Mouse (Mus musculus): ENCODE data around the gene Gmds.

Gene Gmds

DNA sequence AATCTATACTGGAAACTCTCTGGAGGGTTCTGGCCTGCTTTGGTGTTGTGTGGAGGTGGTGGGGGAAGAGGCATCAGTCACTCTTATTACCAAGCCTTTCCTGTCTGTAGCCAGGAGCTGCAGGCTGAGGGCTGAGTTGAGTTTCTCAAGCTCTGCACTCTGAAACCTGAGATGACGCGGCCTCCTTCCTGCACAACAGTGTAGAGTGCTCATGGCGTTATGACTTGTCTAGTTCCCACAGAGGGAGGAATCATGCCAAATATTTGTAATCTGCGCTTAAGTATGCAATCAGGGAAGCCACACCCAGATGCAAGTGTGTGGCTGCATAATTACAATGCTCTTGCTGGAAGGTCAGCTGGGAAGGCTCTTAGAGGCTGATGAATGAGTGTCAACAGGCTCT is 461.5 kb downstream of the Gmds start:
- peak; percentile 47 for DNase-seq (ENCODE audit: low read depth)

DNA sequence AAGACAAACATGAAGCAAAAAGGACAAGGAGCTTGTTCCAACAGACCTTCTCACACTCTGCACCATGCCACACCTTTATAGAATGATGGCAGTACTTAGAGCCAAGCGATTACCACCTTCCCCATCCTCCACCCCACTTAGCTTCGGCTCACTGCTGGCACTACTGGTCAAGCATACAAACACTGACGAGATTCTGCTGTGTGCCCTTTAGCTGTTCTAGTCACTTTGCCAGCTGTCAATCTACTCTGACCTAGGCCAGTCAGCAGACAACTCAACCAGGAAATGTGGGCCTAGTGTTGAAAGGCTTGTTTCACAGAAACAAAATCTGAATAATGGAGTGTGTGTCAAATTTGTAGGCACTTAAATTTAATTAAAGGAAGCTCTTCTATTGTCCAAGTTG is 464.1 kb downstream of the Gmds start:
- no peak for DNase-seq (ENCODE audit: low read depth)

DNA sequence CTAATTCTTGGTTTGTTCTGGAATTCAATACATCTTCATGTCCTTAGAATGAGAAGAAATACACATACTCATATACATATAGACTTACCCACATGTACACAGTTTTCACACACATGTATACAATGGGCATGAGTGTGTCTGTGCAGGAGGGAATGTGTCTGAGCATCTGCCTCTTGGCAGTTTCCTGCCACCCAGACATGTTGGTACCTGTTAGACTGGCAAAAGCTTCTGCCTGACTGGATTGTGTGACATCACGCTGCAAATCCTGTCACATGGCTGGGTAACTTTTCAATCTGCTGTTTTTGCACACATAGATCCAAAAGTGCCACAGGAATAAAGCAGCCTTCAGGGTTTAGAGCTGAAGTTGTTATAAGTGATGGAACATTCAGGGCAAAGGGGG is 465.3 kb downstream of the Gmds start:
- DNase-seq (ENCODE audit: low read depth) = no peak

GRCm38 (mm10) chr13:31864786-31865185 is 473.8 kb downstream of the Gmds start:
- no peak for DNase-seq (ENCODE audit: low read depth)

DNA sequence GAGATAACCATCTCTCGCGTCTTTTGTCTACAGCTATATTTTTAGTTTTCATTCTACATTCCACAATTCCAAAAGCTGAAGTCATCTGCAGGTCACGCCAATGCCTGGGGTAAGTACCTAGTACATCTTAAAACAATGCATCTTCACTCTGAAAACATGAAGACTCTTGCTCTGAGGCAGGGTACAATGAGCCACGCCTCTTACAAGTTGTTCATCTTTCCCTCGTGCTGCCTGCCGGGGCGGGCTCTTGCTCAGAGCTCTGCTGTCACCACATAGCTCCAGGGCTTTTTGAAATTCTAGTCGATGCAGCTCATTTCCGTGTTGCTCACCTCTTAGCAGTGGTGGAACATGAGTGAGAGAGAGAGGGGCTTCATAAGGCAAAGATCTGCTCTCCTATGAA is 475.1 kb downstream of the Gmds start:
- DNase-seq (ENCODE audit: low read depth) = no peak

GRCm38 (mm10) chr13:31860200-31860599 is 478.3 kb downstream of the Gmds start:
- no peak for DNase-seq (ENCODE audit: low read depth)

DNA sequence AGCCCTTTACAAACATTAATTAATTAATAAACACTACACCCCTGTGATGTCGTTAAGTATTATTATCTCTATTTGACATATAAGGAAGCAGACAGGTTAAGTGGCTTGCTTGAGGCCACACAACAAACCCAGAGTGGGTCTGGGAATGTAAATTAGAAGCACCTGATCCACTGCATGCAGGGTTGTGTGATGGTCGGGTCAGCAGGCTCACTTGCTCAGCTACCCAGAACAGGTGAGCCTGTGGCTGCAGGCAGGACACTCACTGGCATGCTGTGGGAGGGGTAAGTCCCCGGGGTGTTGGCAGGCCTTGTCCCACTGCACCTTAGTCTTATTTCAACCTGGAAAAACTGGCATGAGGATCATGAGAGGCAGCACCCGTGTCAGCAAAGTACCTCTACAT is 484.5 kb downstream of the Gmds start:
- no peak for DNase-seq (ENCODE audit: low read depth)

- no peak for DNase-seq (ENCODE audit: low read depth)
Measured at GRCm38 (mm10) chr13:31853564-31853963, 485.0 kb downstream of the Gmds start.

GRCm38 (mm10) chr13:31849258-31849971 is 489.1 kb downstream of the Gmds start:
- DNase-seq (ENCODE audit: low read depth) = no peak

DNA sequence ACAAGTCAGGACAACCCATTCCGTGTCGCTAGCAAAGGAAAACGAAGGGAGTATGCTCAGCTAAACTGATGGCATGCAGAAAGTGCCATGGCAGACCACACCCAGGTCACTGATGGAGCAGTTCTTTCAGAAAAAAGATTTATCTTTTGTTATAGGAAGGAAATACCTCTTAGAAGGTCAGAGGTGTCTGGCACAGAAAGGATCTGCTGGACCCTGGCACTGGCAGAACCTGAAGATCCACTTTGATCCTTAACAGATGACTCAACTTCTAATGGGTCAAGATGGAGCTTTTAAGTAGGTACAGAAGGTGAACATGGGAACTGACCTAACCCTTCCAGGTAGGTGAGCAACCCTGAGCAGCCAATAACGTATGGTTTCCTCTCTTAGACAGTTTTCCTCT is 502.7 kb downstream of the Gmds start:
- no peak for DNase-seq (ENCODE audit: low read depth)

DNA sequence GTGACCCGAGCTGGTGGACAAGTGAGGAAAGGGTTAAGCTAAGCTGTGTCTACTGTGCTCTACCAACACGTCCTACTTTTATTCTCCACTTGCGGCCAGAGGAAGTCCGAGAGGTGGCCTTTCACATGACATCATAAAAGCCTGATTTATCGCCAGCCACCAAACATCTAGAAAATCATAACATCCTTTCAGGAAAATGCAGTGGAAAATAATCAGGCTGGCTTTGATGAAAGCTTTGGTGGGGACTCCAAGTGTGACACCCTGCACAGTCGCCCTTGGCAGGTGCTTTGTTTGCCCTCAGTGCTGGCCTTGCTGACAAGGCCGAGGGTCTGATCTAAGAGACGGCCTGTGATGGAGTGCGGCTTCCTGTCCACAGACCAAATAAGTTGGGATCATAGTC is 508.2 kb downstream of the Gmds start:
- no peak for DNase-seq (ENCODE audit: low read depth)

DNA sequence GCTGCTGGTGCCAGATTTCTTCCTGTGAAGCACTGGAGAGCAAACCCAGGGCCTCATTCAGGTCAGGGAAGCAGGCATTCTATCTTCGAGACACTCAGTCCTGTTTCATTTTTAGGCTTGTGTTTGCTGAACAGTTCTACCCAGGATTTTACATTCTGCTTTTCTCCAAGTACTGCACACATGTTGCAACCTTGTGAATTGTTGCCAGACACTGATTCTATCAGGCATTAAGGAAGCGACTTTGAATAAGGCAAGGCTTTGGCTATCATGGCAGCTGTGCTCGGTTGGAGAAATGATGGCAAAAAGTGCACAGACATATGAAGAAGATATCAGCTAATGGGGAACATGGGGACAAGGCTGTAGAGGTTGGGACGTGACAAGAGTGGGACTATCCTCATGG is 510.1 kb downstream of the Gmds start:
- no peak for DNase-seq (ENCODE audit: low read depth)

DNA sequence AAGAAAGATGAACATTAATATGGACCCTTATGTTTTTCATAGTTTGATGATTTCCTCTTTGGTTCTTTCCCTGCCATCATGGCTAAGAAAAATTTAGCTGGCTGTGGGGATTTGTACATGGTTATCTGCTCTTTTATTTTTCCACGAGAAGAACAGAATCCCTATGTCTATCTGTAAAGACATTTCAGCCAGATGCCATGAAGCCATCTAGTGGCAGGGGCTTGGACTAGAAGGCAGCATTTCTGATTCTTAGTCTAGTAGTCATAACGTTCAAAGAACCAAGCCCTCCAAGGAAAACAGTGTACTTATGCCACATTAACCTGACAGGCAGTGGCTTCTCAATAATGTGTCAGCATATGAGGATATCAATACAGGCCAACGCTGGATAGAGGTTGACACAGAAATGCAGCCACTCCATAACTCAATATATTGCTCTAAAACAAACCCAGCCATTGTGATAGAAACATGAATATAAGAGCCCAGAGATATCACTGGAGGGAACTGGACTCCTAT is 510.7 kb downstream of the Gmds start:
- DNase-seq (ENCODE audit: low read depth) = no peak

DNA sequence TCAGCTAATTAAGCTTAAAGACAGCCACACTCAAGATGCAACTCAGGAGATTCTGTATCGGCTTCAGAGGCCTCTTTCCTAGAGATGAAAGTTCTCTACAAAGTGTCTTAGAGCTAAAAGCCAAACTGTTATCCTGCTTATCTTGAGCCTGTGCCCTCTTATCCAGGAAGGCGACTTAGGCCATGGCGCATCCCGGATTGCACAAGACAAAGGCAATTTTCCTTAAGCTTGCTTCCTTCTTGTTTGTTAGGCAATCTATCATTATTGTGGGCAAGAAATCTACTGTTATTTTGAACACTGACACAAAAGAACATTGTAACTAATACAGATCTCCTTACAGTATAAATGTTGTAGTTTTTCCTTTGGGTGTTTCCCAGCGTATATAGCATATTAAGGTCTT is 511.4 kb downstream of the Gmds start:
- no peak for DNase-seq (ENCODE audit: low read depth)

DNA sequence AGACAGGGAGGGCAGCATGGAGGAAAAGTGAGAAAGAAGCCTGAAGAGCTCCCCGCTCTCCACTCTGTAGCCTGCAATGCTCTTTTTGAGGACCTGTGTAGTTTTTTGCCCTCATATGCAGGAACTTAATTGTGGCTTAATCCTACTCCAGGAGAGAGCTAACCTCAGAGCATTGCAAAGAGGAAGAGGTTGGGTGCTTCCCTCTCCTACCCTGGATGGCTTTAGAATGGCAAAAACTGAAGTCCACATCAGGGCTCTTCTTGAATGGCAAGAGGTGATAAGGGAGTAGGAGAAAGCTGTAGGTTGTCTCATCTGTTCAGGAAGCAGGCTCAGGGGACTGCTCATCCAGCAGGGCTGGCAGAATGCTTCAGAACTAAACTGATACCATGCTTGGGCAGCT is 513.4 kb downstream of the Gmds start:
- DNase-seq (ENCODE audit: low read depth) = no peak

GRCm38 (mm10) chr13:31823316-31823715 is 515.2 kb downstream of the Gmds start:
- DNase-seq (ENCODE audit: low read depth) = no peak

- DNase-seq (ENCODE audit: low read depth) = no peak
Measured at GRCm38 (mm10) chr13:31821050-31821449, 517.5 kb downstream of the Gmds start.

GRCm38 (mm10) chr13:31820587-31821017 is 517.9 kb downstream of the Gmds start:
- DNase-seq (ENCODE audit: low read depth) = no peak

- no peak for DNase-seq (ENCODE audit: low read depth)
Measured at GRCm38 (mm10) chr13:31819664-31820405, 518.7 kb downstream of the Gmds start.

- no peak for DNase-seq (ENCODE audit: low read depth)
Measured at GRCm38 (mm10) chr13:31818337-31818736, 520.2 kb downstream of the Gmds start.

GRCm38 (mm10) chr13:31815383-31816003 is 523.0 kb downstream of the Gmds start:
- no peak for DNase-seq (ENCODE audit: low read depth)

- no peak for DNase-seq (ENCODE audit: low read depth)
Measured at GRCm38 (mm10) chr13:31812701-31813100, 525.8 kb downstream of the Gmds start.

GRCm38 (mm10) chr13:31811542-31812021 is 527.0 kb downstream of the Gmds start:
- no peak for DNase-seq (ENCODE audit: low read depth)

Data from fibroblast of lung, adult 2 months (primary cell).